Mouse (Mus musculus): ENCODE results near the gene Tcp11l1. TPM values are rescaled to one million over a fixed set of nuclear protein-coding genes. Genes with fewer than 3 reads are reported as not detected.

The Tcp11l1 gene
- polyA plus RNA-seq, 1 experiment from 2014 or later, result 23.9 TPM

GRCm38 (mm10) chr2:104688321-104688720 is 23.6 kb downstream of the Tcp11l1 start:
- Histone ChIP-seq H3K4me2 (replicated peaks; ENCODE audit: low read depth) (no peak overlapping the region), H3K36me3 (ENCODE audit: control insufficient read depth, insufficient read depth, low read length) (peaks cover 4% of the 10 kb centered on the region; the same call in 1 of the 2 replicates), H3K4me1 (replicated peaks; ENCODE audit: control insufficient read depth, insufficient read depth) (no peaks in the 10 kb centered on the region), H3K4me3 (ENCODE audit: low read depth, low read length) (no peak overlapping the region), H3K9me3 (ENCODE audit: control insufficient read depth, low read length) (no peaks in the 10 kb centered on the region), H3K27me3 (ENCODE audit: control insufficient read depth, insufficient read depth, low read length) (no peaks in the 10 kb centered on the region; the same call in 1 of the 2 replicates), H3K27ac (replicated peaks) (no peak overlapping the region), H3K9ac (ENCODE audit: low read length) (no peak overlapping the region)
- 83% methylated on average over 3 of the region's 3 CpGs for WGBS
- TF ChIP-seq EP300 (optimal IDR thresholded peaks at IDR 0.05), result no peak
- no peak for TF ChIP-seq CTCF (IDR thresholded peaks at IDR 0.05; ENCODE audit: low read depth)
- no peak for DNase-seq (ENCODE audit: low spot score)
- no peak for ATAC-seq (ENCODE audit: low FRiP score, low TSS enrichment)

GRCm38 (mm10) chr2:104687261-104687660 is 24.7 kb downstream of the Tcp11l1 start:
- 55% methylated on average over 3 of the region's 3 CpGs for WGBS
- H3K36me3 ChIP-seq (ENCODE audit: control insufficient read depth, insufficient read depth, low read length), result peaks cover 4% of the 10 kb centered on the region; the same call in 1 of the 2 replicates
- no peaks in the 10 kb centered on the region for H3K4me1 ChIP-seq (replicated peaks; ENCODE audit: control insufficient read depth, insufficient read depth)
- H3K9me3 ChIP-seq (ENCODE audit: control insufficient read depth, low read length), result no peaks in the 10 kb centered on the region
- H3K4me2 ChIP-seq (replicated peaks; ENCODE audit: low read depth), result no peak overlapping the region
- ATAC-seq (ENCODE audit: low FRiP score, low TSS enrichment), result no peak
- no peak overlapping the region for H3K9ac ChIP-seq (ENCODE audit: low read length)
- TF ChIP-seq CTCF (IDR thresholded peaks at IDR 0.05; ENCODE audit: low read depth), result no peak
- TF ChIP-seq EP300 (optimal IDR thresholded peaks at IDR 0.05), result no peak
- no peak for DNase-seq (ENCODE audit: low spot score)
- no peak overlapping the region for H3K4me3 ChIP-seq (ENCODE audit: low read depth, low read length)
- no peaks in the 10 kb centered on the region; the same call in 1 of the 2 replicates for H3K27me3 ChIP-seq (ENCODE audit: control insufficient read depth, insufficient read depth, low read length)
- no peak overlapping the region for H3K27ac ChIP-seq (replicated peaks)

GRCm38 (mm10) chr2:104685418-104685817 is 26.6 kb downstream of the Tcp11l1 start:
- Histone ChIP-seq H3K27me3 (ENCODE audit: control insufficient read depth, insufficient read depth, low read length) (no peaks in the 10 kb centered on the region; the same call in 1 of the 2 replicates), H3K27ac (replicated peaks) (no peak overlapping the region), H3K4me2 (replicated peaks; ENCODE audit: low read depth) (no peak overlapping the region), H3K36me3 (ENCODE audit: control insufficient read depth, insufficient read depth, low read length) (peaks cover 4% of the 10 kb centered on the region; the same call in 1 of the 2 replicates), H3K9me3 (ENCODE audit: control insufficient read depth, low read length) (no peaks in the 10 kb centered on the region), H3K4me3 (ENCODE audit: low read depth, low read length) (no peak overlapping the region), H3K9ac (ENCODE audit: low read length) (no peak overlapping the region), H3K4me1 (replicated peaks; ENCODE audit: control insufficient read depth, insufficient read depth) (no peaks in the 10 kb centered on the region)
- DNase-seq (ENCODE audit: low spot score) (peak; percentile 83), ATAC-seq (ENCODE audit: low FRiP score, low TSS enrichment) (peak; percentile 89)
- TF ChIP-seq EP300 (optimal IDR thresholded peaks at IDR 0.05) (no peak), CTCF (IDR thresholded peaks at IDR 0.05; ENCODE audit: low read depth) (peak; percentile 99)
- WGBS, result 7% methylated on average over 13 of the region's 13 CpGs

- no peak overlapping the region for H3K27ac ChIP-seq (replicated peaks)
- no peaks in the 10 kb centered on the region for H3K9me3 ChIP-seq (ENCODE audit: control insufficient read depth, low read length)
- ATAC-seq (ENCODE audit: low FRiP score, low TSS enrichment), result no peak
- TF ChIP-seq CTCF (IDR thresholded peaks at IDR 0.05; ENCODE audit: low read depth) (no peak), EP300 (optimal IDR thresholded peaks at IDR 0.05) (no peak)
- WGBS, result 85% methylated on average over 4 of the region's 4 CpGs
- H3K9ac ChIP-seq (ENCODE audit: low read length), result no peak overlapping the region
- H3K4me2 ChIP-seq (replicated peaks; ENCODE audit: low read depth), result no peak overlapping the region
- no peaks in the 10 kb centered on the region; the same call in 1 of the 2 replicates for H3K27me3 ChIP-seq (ENCODE audit: control insufficient read depth, insufficient read depth, low read length)
- H3K4me3 ChIP-seq (ENCODE audit: low read depth, low read length), result no peak overlapping the region
- H3K4me1 ChIP-seq (replicated peaks; ENCODE audit: control insufficient read depth, insufficient read depth), result no peaks in the 10 kb centered on the region
- no peak for DNase-seq (ENCODE audit: low spot score)
- H3K36me3 ChIP-seq (ENCODE audit: control insufficient read depth, insufficient read depth, low read length), result peaks cover 4% of the 10 kb centered on the region; the same call in 1 of the 2 replicates
These were observed 27.2 kb downstream of the Tcp11l1 start for GRCm38 (mm10) chr2:104684771-104685170.

GRCm38 (mm10) chr2:104677326-104677725 is 34.6 kb downstream of the Tcp11l1 start:
- Histone ChIP-seq H3K27me3 (ENCODE audit: control insufficient read depth, insufficient read depth, low read length) (no peaks in the 10 kb centered on the region), H3K4me2 (replicated peaks; ENCODE audit: low read depth) (no peak overlapping the region), H3K27ac (replicated peaks) (no peak overlapping the region), H3K4me1 (replicated peaks; ENCODE audit: control insufficient read depth, insufficient read depth) (no peaks in the 10 kb centered on the region), H3K9me3 (ENCODE audit: control insufficient read depth, low read length) (no peaks in the 10 kb centered on the region), H3K9ac (ENCODE audit: low read length) (no peak overlapping the region), H3K36me3 (ENCODE audit: control insufficient read depth, insufficient read depth, low read length) (no peaks in the 10 kb centered on the region; the same call in 1 of the 2 replicates), H3K4me3 (ENCODE audit: low read depth, low read length) (no peak overlapping the region)
- no peak for TF ChIP-seq CTCF (IDR thresholded peaks at IDR 0.05; ENCODE audit: low read depth)
- no peak for DNase-seq (ENCODE audit: low spot score)
- no peak for ATAC-seq (ENCODE audit: low FRiP score, low TSS enrichment)
- WGBS, result 76% methylated on average over 3 of the region's 3 CpGs

- Histone ChIP-seq H3K27ac (replicated peaks) (no peak overlapping the region), H3K9ac (ENCODE audit: low read length) (no peak overlapping the region), H3K9me3 (ENCODE audit: control insufficient read depth, low read length) (no peaks in the 10 kb centered on the region), H3K4me3 (ENCODE audit: low read depth, low read length) (no peak overlapping the region), H3K27me3 (ENCODE audit: control insufficient read depth, insufficient read depth, low read length) (no peaks in the 10 kb centered on the region), H3K4me1 (replicated peaks; ENCODE audit: control insufficient read depth, insufficient read depth) (no peaks in the 10 kb centered on the region), H3K4me2 (replicated peaks; ENCODE audit: low read depth) (no peak overlapping the region), H3K36me3 (ENCODE audit: control insufficient read depth, insufficient read depth, low read length) (no peaks in the 10 kb centered on the region; the same call in 1 of the 2 replicates)
- TF ChIP-seq CTCF (IDR thresholded peaks at IDR 0.05; ENCODE audit: low read depth) (no peak), EP300 (optimal IDR thresholded peaks at IDR 0.05) (no peak)
- no peak for ATAC-seq (ENCODE audit: low FRiP score, low TSS enrichment)
- DNase-seq (ENCODE audit: low spot score), result no peak
These were observed 40.2 kb downstream of the Tcp11l1 start for GRCm38 (mm10) chr2:104671724-104672123.

Measured in stomach, postnatal 0 days (tissue).